Mouse (Mus musculus) lung, postnatal 14 days (tissue): ENCODE measurements around the gene Slc37a4.
"Not testable (repeated sequence)": the region's sequence is repeated elsewhere in the genome, so short reads cannot be mapped to it uniquely, and the experiment has no call there.

ENCODE experiments used
- DNase-seq: peaks from one replicate; pipeline ENCODE4 v3.0.0; 2021

Gene Slc37a4

DNA sequence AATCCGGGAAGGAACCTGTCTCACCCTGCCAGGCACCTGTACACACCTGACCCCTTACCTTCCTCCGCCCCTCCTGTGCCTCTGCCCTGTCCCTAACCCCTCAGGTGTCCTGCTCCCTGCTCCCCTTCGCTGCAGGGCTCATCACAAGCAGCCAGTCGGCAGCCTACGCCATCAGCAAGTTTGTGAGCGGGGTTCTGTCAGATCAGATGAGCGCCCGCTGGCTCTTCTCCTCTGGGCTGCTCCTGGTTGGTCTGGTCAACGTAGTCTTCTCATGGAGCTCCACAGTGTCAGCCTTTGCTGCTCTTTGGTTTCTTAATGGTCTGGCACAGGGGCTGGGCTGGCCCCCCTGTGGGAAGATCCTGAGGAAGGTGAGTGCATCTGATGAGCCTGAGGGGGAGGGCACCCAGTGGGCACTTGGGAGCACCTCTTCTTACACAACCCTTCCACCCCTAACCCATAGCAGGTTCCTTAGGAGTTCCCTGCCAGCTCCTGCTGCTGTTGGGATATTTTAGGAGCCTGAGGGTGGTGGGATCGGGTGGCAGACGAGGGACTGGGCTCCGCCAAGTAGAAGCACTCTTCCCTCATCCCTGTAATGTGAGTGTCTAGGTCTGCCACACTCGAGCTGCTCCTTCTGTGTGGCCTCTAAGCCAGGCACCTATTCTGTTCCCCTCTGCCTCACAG, 2.6 kb downstream of the Slc37a4 start:
- no peak for DNase-seq

DNA sequence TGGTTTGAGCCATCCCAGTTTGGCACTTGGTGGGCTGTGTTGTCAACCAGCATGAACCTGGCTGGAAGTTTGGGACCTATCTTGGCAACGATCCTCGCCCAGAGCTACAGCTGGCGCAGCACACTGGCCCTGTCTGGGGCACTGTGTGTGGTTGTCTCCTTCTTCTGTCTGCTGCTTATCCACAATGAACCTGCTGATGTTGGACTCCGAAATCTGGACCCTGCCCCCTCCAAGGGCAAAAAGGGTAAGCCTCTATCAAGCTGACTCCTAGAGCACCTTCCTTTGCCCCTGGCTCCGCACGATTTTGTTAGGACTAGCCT, 3.1 kb downstream of the Slc37a4 start:
- DNase-seq = no peak

GRCm38 (mm10) chr9:44401081-44401480, 4.4 kb downstream of the Slc37a4 start:
- no peak for DNase-seq

GRCm38 (mm10) chr9:44405011-44405410, 8.4 kb downstream of the Slc37a4 start:
- no peak for DNase-seq

- DNase-seq = peak; percentile 93
These were observed 10.5 kb downstream of the Slc37a4 start, which contains the start of the genes Rps25 and Trappc4 for GRCm38 (mm10) chr9:44406906-44407751. Rps25 (plus strand) TSS chr9:44407139. Trappc4 (minus strand) TSS chr9:44407600.

DNA sequence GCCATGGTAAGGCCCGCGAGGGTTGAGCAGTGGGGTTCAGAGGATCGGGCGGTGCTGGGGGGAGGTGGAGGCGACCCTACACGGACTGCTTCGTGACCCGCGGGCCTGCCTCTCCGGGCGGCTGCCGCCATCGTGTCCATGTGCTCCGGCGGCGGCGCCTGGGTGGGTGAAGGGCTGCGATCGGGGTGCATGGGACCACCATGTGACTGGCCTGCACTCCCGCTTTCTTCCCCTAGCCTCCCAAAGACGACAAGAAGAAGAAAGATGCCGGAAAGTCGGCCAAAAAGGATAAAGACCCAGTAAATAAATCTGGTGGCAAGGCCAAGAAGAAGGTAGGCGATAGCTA, 11.1 kb downstream of the Slc37a4 start:
- no peak for DNase-seq

GRCm38 (mm10) chr9:44408693-44409092, 12.0 kb downstream of the Slc37a4 start:
- DNase-seq = not testable (repeated sequence)

- DNase-seq = no peak
These were observed 14.1 kb downstream of the Slc37a4 start for GRCm38 (mm10) chr9:44410647-44411336.

DNA sequence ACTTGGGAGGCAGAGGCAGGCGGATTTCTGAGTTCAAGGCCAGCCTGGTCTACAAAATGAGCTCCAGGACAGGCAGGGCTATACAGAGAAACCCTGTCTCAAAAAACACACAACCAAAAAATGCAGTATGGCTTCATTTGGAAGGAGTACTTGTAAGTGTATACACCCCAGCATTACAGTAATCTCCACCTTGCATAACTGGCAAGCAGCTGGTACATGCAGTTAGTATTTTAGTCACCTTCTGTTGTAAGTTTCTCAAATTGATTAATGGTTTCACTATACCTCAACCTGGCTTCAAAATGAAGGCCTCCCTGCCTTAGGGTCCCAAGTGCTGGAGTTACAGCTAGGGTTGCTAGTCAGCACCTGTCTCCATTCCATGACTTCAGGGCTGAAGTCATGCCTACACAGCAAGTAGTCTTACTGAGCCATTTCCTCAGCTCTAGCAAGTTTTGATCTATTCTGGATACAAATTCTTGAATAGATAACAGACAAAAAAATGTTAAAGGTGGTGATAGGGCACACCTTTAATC, 15.0 kb downstream of the Slc37a4 start:
- no peak for DNase-seq

GRCm38 (mm10) chr9:44412306-44412705, 15.7 kb downstream of the Slc37a4 start:
- no peak for DNase-seq

DNA sequence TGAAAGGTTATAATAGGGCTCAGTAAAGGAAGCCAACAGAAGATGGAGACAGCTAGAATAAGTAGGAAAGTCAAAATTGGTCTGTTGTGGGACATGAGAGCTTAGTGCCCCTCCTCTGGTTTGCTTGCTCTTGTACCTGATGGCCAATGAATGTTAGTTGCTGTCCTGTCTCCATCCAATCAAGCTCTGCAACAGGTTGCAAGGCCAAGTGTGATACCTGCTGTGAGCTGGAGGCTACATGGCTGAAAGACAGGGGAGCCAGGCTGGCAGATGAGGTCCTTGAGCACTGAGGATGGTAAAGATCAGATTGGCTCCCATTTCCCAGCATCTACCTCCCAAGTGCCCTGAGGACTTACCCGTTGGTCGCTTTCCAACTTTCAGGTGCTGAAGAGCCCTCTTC, 16.1 kb downstream of the Slc37a4 start:
- DNase-seq = no peak

DNA sequence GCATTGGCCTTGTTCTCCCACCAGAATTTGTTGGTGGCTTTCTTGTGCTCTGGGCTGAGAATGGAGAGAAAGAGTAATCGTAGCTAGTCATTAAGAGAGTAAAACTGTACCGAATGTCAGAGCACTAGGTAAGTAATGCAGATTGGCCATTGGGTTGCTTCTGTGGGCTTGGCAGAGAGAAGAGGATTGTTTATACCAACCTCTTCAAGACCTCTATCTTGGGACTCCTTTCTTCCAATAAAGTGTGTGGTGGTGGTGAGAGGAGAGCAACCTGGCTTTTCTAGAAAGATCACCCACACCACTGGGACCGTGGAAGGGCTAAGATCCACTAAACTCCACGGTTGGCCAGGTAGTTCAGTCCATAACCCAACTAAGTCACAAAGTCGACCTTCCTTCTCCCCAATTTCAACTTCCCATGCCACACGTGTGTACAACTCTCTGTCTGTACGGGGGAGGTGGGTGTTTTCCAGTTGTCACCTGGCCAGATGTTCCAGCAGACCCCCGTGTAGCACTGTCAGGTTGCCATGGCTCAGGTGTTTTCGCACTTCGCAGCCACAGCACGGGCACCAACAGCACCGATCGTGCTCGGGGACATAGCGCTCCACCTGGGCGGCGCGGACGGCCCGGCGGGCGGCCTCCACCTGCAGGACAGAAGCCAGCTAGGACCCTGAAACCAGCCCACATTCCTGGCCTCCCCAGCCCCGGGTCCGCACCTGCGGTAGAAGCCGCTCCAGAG, 20.7 kb downstream of the Slc37a4 start:
- DNase-seq = no peak

- peak; percentile 98 for DNase-seq
These were observed 21.3 kb downstream of the Slc37a4 start for GRCm38 (mm10) chr9:44417892-44418363.

GRCm38 (mm10) chr9:44418519-44419385, 22.1 kb downstream of the Slc37a4 start, which contains the start of gene Ccdc84:
Ccdc84 (minus strand) TSS chr9:44418569.
- DNase-seq = no peak

GRCm38 (mm10) chr9:44419730-44420129, 23.1 kb downstream of the Slc37a4 start:
- DNase-seq = not testable (repeated sequence)

GRCm38 (mm10) chr9:44420280-44420898, 23.7 kb downstream of the Slc37a4 start:
- no peak for DNase-seq

DNA sequence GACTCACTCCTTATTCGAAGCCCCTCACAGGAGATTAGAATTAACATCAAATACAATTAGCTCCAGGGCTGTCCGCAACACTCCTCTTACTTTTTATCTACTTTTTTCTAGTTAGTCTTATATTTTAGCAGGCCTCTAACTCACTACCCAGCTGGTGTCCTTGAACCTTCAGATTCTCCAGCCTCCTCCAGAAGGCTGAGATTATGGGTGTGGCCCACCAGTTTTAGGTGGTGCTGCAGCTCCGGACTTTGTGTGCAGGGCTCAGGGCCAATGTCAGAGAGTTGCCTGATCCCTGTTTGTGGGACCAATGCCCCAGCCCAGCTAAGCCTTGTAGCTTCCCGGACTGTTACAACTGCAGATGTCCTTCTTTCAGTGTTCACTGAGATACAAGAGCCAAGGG, 26.9 kb downstream of the Slc37a4 start:
- DNase-seq = no peak

- no peak for DNase-seq
These were observed 36.0 kb downstream of the Slc37a4 start for GRCm38 (mm10) chr9:44432577-44433185.

- DNase-seq = no peak
These were observed 39.1 kb downstream of the Slc37a4 start for GRCm38 (mm10) chr9:44435747-44436146.

- DNase-seq = no peak
These were observed 44.3 kb downstream of the Slc37a4 start, which contains the start of gene Foxr1 for GRCm38 (mm10) chr9:44440961-44441360. Foxr1 (minus strand) TSS chr9:44441136.
